Mouse (Mus musculus): Measurements from ENCODE around the gene Nfat5. TPM values are rescaled to one million over a fixed set of nuclear protein-coding genes. Genes with fewer than 3 reads are reported as not detected.

Nfat5 gene
- polyA plus RNA-seq, 1 experiment from 2014 or later: 7.7 TPM

DNA sequence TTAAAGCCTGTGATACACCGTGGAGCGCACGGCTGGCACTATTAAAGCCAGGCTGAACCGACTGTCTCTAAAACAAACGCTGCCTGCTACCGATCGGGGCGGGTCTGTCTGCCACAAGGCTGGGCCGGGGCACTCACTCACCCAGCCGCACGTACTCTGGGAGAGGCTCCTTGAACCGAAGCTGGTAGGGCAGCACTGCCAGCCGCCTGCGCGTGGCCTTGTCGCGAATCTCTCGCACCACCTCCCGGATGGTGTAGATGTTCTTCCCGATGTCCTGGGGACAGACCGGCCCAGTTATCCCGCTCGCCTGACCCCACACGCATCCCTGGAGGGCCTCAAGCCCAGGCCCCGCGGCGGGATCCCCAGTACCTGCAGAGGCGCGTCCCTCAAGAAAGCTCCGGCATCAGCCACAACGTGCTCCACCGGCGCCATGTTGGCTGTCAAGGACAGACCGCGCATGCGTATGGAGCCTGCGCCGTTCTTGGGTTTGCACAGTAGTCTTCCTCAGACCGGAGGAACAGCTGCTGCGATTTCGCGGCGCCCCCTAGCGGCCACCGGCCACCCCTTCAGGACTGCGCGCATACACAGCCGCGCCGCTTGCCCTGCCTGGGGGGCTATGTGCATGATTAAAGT, 131.4 kb downstream of the Nfat5 start, which contains the start of gene Nob1:
Gene Nob1 (minus strand): TSS at position 455 of the 633 bp plus-strand sequence.
- H3K9me3 ChIP-seq (ENCODE audit: control insufficient read depth, low read length): no peaks in the 10 kb centered on the region
- peak within 1 kb of the TSS; percentile 80 for H3K4me2 ChIP-seq (ENCODE audit: low read length)
- peak; percentile 99 for ATAC-seq
- H3K4me3 ChIP-seq (ENCODE audit: low read length): peak within 1 kb of the TSS; percentile 90
- WGBS: under 1% methylated on average over 50 of the region's 50 CpGs
- peak within 1 kb of the TSS; percentile 89 for H3K9ac ChIP-seq (ENCODE audit: low read depth, low read length)
- peak within 1 kb of the TSS; percentile 70 for H3K27ac ChIP-seq (ENCODE audit: low read depth, low read length)
- H3K4me1 ChIP-seq (ENCODE audit: control insufficient read depth, insufficient read depth, low read depth, low read length): peaks cover 14% of the 10 kb centered on the region
- H3K36me3 ChIP-seq (ENCODE audit: control insufficient read depth, insufficient read depth, low read length): peaks cover 18% of the 10 kb centered on the region; the same call in 1 of the 2 replicates
- H3K27me3 ChIP-seq (replicated peaks; ENCODE audit: control insufficient read depth, insufficient read depth, low read length): no peaks in the 10 kb centered on the region

DNA sequence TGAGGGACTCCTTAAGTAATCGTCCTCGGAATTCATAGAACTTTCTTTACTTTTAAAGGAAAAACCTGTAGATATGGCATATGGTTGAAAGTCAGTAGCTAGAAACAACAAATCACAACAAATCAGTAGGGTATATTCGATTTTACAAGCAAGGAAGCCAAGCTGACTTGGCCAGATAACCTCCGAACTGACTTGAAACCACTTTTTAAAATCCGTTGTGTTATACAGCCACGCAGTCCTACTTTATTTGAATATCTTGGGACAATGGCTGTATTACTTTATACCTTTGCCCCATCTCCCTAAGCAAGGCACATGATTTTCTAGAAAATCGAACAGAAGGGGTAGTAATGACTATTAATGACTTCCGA, 131.9 kb downstream of the Nfat5 start:
- no peaks in the 10 kb centered on the region for H3K9me3 ChIP-seq (ENCODE audit: control insufficient read depth, low read length)
- peak overlapping the region; percentile 90; the same call in 1 of the 2 replicates for H3K4me3 ChIP-seq (ENCODE audit: low read length)
- peaks cover 13% of the 10 kb centered on the region; the same call in 1 of the 2 replicates for H3K36me3 ChIP-seq (ENCODE audit: control insufficient read depth, insufficient read depth, low read length)
- ATAC-seq: no peak
- peak overlapping the region; percentile 19; the same call in 1 of the 2 replicates for H3K4me2 ChIP-seq (ENCODE audit: low read length)
- H3K27me3 ChIP-seq (replicated peaks; ENCODE audit: control insufficient read depth, insufficient read depth, low read length): no peaks in the 10 kb centered on the region
- H3K9ac ChIP-seq (ENCODE audit: low read depth, low read length): no peak overlapping the region
- peaks cover 14% of the 10 kb centered on the region for H3K4me1 ChIP-seq (ENCODE audit: control insufficient read depth, insufficient read depth, low read depth, low read length)
- no peak overlapping the region for H3K27ac ChIP-seq (ENCODE audit: low read depth, low read length)
- 47% methylated on average over 8 of the region's 8 CpGs for WGBS

Other genes with a start within 250 kb of the Nfat5 start
- gene Pdf, start 244.9 kb upstream of the Nfat5 start, polyA plus RNA-seq (2015; fragmentation: Nextera tagmentation; extraction: Ambion mirVana): 37.1 and 37.4 TPM in 2 replicates
- gene Cog8, start 236.8 kb upstream of the Nfat5 start, polyA plus RNA-seq (2015; fragmentation: Nextera tagmentation; extraction: Ambion mirVana): 39.2 and 42.3 TPM in 2 replicates
- gene Nip7, start 236.6 kb upstream of the Nfat5 start, polyA plus RNA-seq (2015; fragmentation: Nextera tagmentation; extraction: Ambion mirVana): 61.2 and 66.2 TPM in 2 replicates
- gene Tmed6, start 227.8 kb upstream of the Nfat5 start, polyA plus RNA-seq (2015; fragmentation: Nextera tagmentation; extraction: Ambion mirVana): not detected in 2 replicates
- gene Terf2, start 196.9 kb upstream of the Nfat5 start, polyA plus RNA-seq (2015; fragmentation: Nextera tagmentation; extraction: Ambion mirVana): 22.5 and 24.1 TPM in 2 replicates
- 98.8 and 112 TPM in 2 replicates for gene Cyb5b, start 142.8 kb upstream of the Nfat5 start, polyA plus RNA-seq (2015; fragmentation: Nextera tagmentation; extraction: Ambion mirVana)
- gene Nqo1, start 109.7 kb downstream of the Nfat5 start, polyA plus RNA-seq (2015; fragmentation: Nextera tagmentation; extraction: Ambion mirVana): 13.3 and 15.1 TPM in 2 replicates
- 64.2 and 65.2 TPM in 2 replicates for gene Nob1, start 131.6 kb downstream of the Nfat5 start, polyA plus RNA-seq (2015; fragmentation: Nextera tagmentation; extraction: Ambion mirVana)
- 32.6 and 39.5 TPM in 2 replicates for gene Wwp2, start 142.9 kb downstream of the Nfat5 start, polyA plus RNA-seq (2015; fragmentation: Nextera tagmentation; extraction: Ambion mirVana)

All from hindbrain, embryonic 16.5 days (tissue).